18 mouse cellular contexts compared by ENCODE assay signal in genomic region chr11:21222606-21223207, GRCm38 (mm10). TPM values are rescaled to one million over a fixed set of nuclear protein-coding genes. Genes with fewer than 3 reads are reported as not detected.
DNase-seq lines count a peak whose midpoint lies in the region; ATAC-seq lines count a peak whose summit lies in the region.
"Had no signal": no experiment of that assay in that cellular context is flagged by ENCODE, and none has a peak within 500 bp of the region (broad histone marks: within the 10 kb centered on the region; RNA-seq: fewer than 3 reads in every experiment).

No protein-coding gene starts in this region.

- DNase-seq in T-cell, adult 2 months (ENCODE audit: low spot score) = peak; percentile 15
- no peak for DNase-seq in intestine, embryonic 14.5 days (ENCODE audit: low spot score)
- no peak for DNase-seq in left cerebral cortex, postnatal 4 days
- no peak for DNase-seq in layer of hippocampus, adult 11-12 months (ENCODE audit: low spot score)
- no peak for DNase-seq in spleen, adult 12 weeks (ENCODE audit: low spot score)
- DNase-seq: adrenal gland, postnatal 10 days; cerebellum, adult 18-20 months; forebrain, postnatal 0 days; heart, adult 2 months; kidney, adult 18-20 months; kidney, postnatal 36 days; midbrain, embryonic 14.5 days; thymus, postnatal 4 days had no signal

- H3K9ac ChIP-seq in intestine, embryonic 14.5 days (ENCODE audit: low read length) = no peak overlapping the region
- H3K9ac ChIP-seq: embryonic facial prominence, embryonic 12.5 days; forebrain, postnatal 0 days; heart, embryonic 15.5 days; hindbrain, embryonic 12.5 days had no signal

- no peaks in the 10 kb centered on the region for H3K27me3 ChIP-seq in intestine, embryonic 14.5 days (replicated peaks; ENCODE audit: control insufficient read depth, insufficient read depth, low read length)
- H3K27me3 ChIP-seq: embryonic facial prominence, embryonic 12.5 days; heart, embryonic 15.5 days; hindbrain, embryonic 12.5 days had no signal

- no peak overlapping the region for H3K4me3 ChIP-seq in intestine, embryonic 14.5 days (ENCODE audit: low read depth, low read length)
- H3K4me3 ChIP-seq: embryonic facial prominence, embryonic 12.5 days; heart, adult 2 months; heart, embryonic 15.5 days; hindbrain, embryonic 12.5 days had no signal

- no peaks in the 10 kb centered on the region for H3K9me3 ChIP-seq in intestine, embryonic 14.5 days (ENCODE audit: control insufficient read depth, low read length)
- H3K9me3 ChIP-seq: embryonic facial prominence, embryonic 12.5 days; heart, embryonic 15.5 days; hindbrain, embryonic 12.5 days had no signal

- intact Hi-C loops in left cerebral cortex, postnatal 4 days (cut with DNase I) = no loop called here

- H3K4me1 ChIP-seq in intestine, embryonic 14.5 days (replicated peaks; ENCODE audit: control insufficient read depth, insufficient read depth, low read length) = no peaks in the 10 kb centered on the region
- H3K4me1 ChIP-seq: embryonic facial prominence, embryonic 12.5 days; hindbrain, embryonic 12.5 days had no signal

- H3K36me3 ChIP-seq in intestine, embryonic 14.5 days (ENCODE audit: control insufficient read depth, insufficient read depth, low read length) = no peaks in the 10 kb centered on the region
- H3K36me3 ChIP-seq: embryonic facial prominence, embryonic 12.5 days; heart, embryonic 15.5 days; hindbrain, embryonic 12.5 days had no signal

- ATAC-seq in CD4-positive, CD25-positive, alpha-beta regulatory T cell, adult 4 months = peak; percentile 66
- peak; percentile 85 for ATAC-seq in intestine, embryonic 14.5 days (replicated peaks; ENCODE audit: low FRiP score, low TSS enrichment, low read depth)
- ATAC-seq in monocyte, adult 5-6 weeks (replicated peaks; ENCODE audit: insufficient number of reproducible peaks, low FRiP score, low TSS enrichment, poor library complexity, severe bottlenecking) = peak; percentile 46; the same call in 1 of the 2 replicates
- ATAC-seq: forebrain, postnatal 0 days had no signal

- H3K27ac ChIP-seq in intestine, embryonic 14.5 days (ENCODE audit: low read depth) = no peak overlapping the region
- H3K27ac ChIP-seq: embryonic facial prominence, embryonic 12.5 days; heart, adult 2 months; heart, embryonic 15.5 days; hindbrain, embryonic 12.5 days had no signal

- H3K4me2 ChIP-seq in intestine, embryonic 14.5 days (ENCODE audit: low read length) = no peak overlapping the region
- H3K4me2 ChIP-seq: embryonic facial prominence, embryonic 12.5 days; heart, embryonic 15.5 days; hindbrain, embryonic 12.5 days had no signal

- 26% methylated on average over 4 of the region's 4 CpGs for WGBS in intestine, embryonic 14.5 days

RNA-seq across cellular contexts. Expression of gene Vps54, which starts 16.4 kb away (rescaled TPM):
- 10 to 100 TPM; 83.8 to 89.5 TPM for polyA plus RNA-seq in CD4-positive, CD25-positive, alpha-beta regulatory T cell, adult 4 months (2017; shearing (Covaris generic))
- 15.4 and 15.5 TPM in 2 replicates for polyA plus RNA-seq in intestine, embryonic 14.5 days (2014; fragmentation: Nextera tagmentation; extraction: Ambion mirVana)
- 93.6 to 161 TPM (median 107 TPM) in 3 replicates for total RNA-seq in monocyte, adult 5-6 weeks (2017)
- total RNA-seq in left cerebral cortex, postnatal 4 days (2021) = 10 to 100 TPM; 34.7 to 36.8 TPM
